ENCODE assay signal across 11 mouse cellular contexts in the genomic region with DNA sequence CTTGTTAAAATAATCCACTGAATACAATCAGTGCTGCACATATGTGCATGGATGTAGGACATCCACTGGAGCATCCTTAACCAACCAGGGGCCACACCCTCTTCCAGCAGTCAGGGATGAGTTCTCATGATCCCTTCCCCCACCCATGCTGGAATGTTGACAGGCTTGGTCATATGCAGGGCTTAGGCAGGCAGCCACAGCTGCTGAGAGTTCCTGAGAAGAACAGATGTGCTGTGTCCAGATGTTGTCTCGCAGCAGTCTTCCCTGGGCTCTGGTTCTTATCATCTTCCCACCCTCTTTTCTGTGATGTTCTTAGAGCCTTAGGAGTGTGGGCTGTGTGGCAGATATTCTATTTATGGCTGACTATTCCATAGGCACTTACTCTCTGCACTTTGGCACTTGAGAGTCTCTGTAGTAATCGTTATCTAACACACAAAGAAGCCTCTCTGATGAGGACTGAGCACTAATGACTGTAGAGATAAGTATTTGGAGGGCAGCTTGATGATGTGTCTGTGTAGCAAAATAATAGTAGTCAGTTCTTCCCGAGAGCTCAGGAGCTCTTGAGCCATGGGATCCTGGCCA.
DNase-seq lines count a peak whose midpoint lies in the region; ATAC-seq and TF ChIP-seq lines count a peak whose summit lies in the region.
"Had no signal": no experiment of that assay in that cellular context is flagged by ENCODE, and none has a peak within 500 bp of the region (broad histone marks: within the 10 kb centered on the region; RNA-seq: fewer than 3 reads in every experiment).

No protein-coding gene starts in this region.

- no peak overlapping the region for H3K9ac ChIP-seq in lung, embryonic 14.5 days
- no peak overlapping the region for H3K9ac ChIP-seq in heart, embryonic 15.5 days

- DNase-seq in lung, embryonic 14.5 days, result peak; percentile 58
- DNase-seq in lung, postnatal 14 days, result no peak
- DNase-seq in gastrocnemius, adult 8-10 months (ENCODE audit: low spot score in 2 of 2), result peak; percentile 22 to 38
- DNase-seq in skeletal muscle tissue, adult 2 months (ENCODE audit: low read depth, low spot score), result peak; percentile 50
- no peak for DNase-seq in retina, embryonic 14.5 days (ENCODE audit: low spot score)
- DNase-seq in layer of hippocampus, postnatal 36 days, result no peak
- DNase-seq: cerebellum, postnatal 25 days; thymus, postnatal 25 days had no signal

- no peaks in the 10 kb centered on the region for H3K27me3 ChIP-seq in lung, embryonic 14.5 days (ENCODE audit: insufficient read depth, low read length)
- peaks cover 33% of the 10 kb centered on the region for H3K27me3 ChIP-seq in heart, embryonic 15.5 days
- H3K27me3 ChIP-seq: CH12.LX had no signal

- no peak overlapping the region for H3K4me3 ChIP-seq in lung, embryonic 14.5 days (ENCODE audit: low read depth, low read length)
- H3K4me3 ChIP-seq in heart, embryonic 15.5 days, result no peak overlapping the region

- no peak overlapping the region for H3K27ac ChIP-seq in lung, embryonic 14.5 days (ENCODE audit: low read depth)
- no peak overlapping the region for H3K27ac ChIP-seq in heart, embryonic 15.5 days
- H3K27ac ChIP-seq: macrophage had no signal

- peaks cover 4% of the 10 kb centered on the region; the same call in 1 of the 2 replicates for H3K4me1 ChIP-seq in lung, embryonic 14.5 days (ENCODE audit: insufficient read depth)
- peaks cover 6% of the 10 kb centered on the region for H3K4me1 ChIP-seq in heart, embryonic 15.5 days (replicated peaks)

- no peak for TF ChIP-seq CTCF in lung, embryonic 14.5 days (IDR thresholded peaks at IDR 0.05; ENCODE audit: low read depth)

- WGBS in lung, embryonic 14.5 days, result 17% methylated on average over 3 of the region's 3 CpGs
- WGBS in heart, embryonic 15.5 days, result 18% methylated on average over 3 of the region's 3 CpGs

- no peaks in the 10 kb centered on the region for H3K9me3 ChIP-seq in lung, embryonic 14.5 days (ENCODE audit: low read depth, low read length)
- H3K9me3 ChIP-seq in heart, embryonic 15.5 days (replicated peaks), result no peaks in the 10 kb centered on the region

- H3K36me3 ChIP-seq in lung, embryonic 14.5 days (ENCODE audit: insufficient read depth), result no peaks in the 10 kb centered on the region; the same call in 1 of the 2 replicates
- no peaks in the 10 kb centered on the region for H3K36me3 ChIP-seq in heart, embryonic 15.5 days

- peak; percentile 83; the same call in 1 of the 2 replicates for ATAC-seq in lung, embryonic 14.5 days (ENCODE audit: insufficient read depth)
- ATAC-seq in heart, embryonic 15.5 days (replicated peaks; ENCODE audit: insufficient number of reproducible peaks, insufficient read depth, low FRiP score, low read depth), result 0 out of 2 replicates have a peak, but pooled peaks have one; percentile 39

- no peak overlapping the region for H3K4me2 ChIP-seq in lung, embryonic 14.5 days
- no peak overlapping the region for H3K4me2 ChIP-seq in heart, embryonic 15.5 days

Comparison
In these comparisons a context has a peak if more than half of its experiments do, and no peak if none do; other contexts are left out.
1. DNase-seq: peak in lung, embryonic 14.5 days (single experiment), gastrocnemius, adult 8-10 months (2 of 2) and skeletal muscle tissue, adult 2 months (single experiment); none in lung, postnatal 14 days (single experiment), retina, embryonic 14.5 days (single experiment) and layer of hippocampus, postnatal 36 days (0 of 2).